Mouse (Mus musculus): ENCODE data around the gene Pdap1.

The Pdap1 gene

GRCm38 (mm10) chr5:145118461-145118860, 21.6 kb downstream of the Pdap1 start:
- 83% methylated on average over 5 of the region's 5 CpGs for WGBS

DNA sequence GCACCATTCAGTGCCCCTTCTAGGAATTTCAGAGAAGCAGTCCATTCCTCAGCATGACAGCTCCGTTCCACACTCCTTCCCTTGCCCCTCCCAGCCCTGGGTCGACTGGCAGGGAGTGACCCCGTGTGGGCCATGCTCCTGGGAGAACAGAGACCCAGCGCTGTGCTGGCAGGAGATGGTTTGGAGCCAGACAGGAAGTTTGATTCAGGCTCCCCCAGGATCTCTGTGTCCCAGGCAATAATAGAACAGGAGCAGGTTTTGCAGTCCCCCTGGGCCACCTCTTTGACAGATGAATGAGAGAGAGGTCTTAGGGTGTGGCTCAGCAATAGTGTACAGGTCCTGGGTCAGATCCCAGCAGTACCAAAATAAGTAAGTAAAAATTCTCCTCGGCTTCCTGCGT, 22.0 kb downstream of the Pdap1 start:
- 49% methylated on average over 6 of the region's 6 CpGs for WGBS

DNA sequence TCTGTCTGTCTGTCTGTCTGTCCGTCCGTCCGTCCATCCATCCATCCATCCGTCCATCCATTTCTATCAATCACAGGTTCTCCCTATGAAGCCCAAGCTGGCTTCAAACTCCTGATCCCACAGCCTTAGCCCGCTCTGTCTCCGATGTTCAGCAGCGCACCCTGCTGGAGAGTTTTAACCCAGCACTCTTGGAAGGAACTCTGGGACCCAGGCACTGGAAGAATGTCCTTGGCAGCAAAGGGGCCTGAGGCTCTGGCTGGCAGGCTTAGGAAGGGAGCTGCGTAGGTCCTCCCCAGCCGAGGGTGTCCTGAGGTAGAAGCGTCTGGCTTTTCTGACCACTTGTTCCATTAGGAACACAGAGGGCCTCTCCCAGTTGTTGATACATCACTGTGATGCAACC, 23.1 kb downstream of the Pdap1 start:
- WGBS: 37% methylated on average over 10 of the region's 10 CpGs

- 25% methylated on average over 4 of the region's 4 CpGs for WGBS
Measured at GRCm38 (mm10) chr5:145116316-145116715, 23.7 kb downstream of the Pdap1 start.

DNA sequence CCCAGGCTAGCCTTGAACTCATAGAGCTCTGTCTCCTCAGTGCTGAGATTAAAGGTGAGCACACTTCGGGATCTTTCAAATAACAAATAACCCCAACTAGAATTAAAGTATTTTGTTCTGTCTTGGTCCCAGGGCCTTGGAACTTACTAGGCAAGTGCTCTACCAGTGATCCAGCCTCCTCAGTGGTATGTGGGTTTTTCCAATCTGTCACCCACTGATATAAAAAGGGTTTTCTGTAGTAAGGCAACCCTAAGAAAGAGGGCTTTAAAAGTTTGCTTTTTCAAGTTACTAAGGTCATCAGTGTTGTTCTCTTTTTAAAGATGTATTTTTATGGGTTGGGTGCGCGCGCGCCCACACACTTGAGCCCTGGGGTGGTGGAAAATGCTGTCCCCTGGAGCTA, 24.3 kb downstream of the Pdap1 start:
- 79% methylated on average over 5 of the region's 5 CpGs for WGBS

GRCm38 (mm10) chr5:145114606-145115473, 25.2 kb downstream of the Pdap1 start:
- WGBS: 9% methylated on average over 38 of the region's 40 CpGs

- under 1% methylated on average over 53 of the region's 53 CpGs for WGBS
Measured at GRCm38 (mm10) chr5:145114071-145114605, 25.9 kb downstream of the Pdap1 start, which contains the start of gene Arpc1b. Gene Arpc1b (plus strand): TSS chr5:145114215.

DNA sequence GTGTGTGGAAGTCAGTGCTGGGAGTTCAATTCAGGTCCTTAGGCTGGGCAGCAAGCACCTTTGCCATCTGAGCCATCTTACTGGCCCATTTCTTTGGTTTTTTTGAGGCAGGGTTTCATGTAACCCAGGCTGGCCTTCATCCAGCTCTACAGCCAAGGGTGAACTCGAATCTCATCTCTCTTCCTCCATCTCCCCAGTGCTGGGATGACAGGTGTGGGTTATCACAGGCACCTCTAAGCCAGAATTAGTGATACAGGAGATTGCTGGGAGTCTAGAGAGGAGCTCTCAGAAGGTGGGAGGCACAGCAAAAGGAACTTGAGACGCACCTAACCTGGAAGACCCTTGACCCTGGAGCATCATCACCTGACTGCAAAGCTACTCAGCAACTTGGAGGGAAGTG, 26.6 kb downstream of the Pdap1 start:
- WGBS: 52% methylated on average over 2 of the region's 2 CpGs

DNA sequence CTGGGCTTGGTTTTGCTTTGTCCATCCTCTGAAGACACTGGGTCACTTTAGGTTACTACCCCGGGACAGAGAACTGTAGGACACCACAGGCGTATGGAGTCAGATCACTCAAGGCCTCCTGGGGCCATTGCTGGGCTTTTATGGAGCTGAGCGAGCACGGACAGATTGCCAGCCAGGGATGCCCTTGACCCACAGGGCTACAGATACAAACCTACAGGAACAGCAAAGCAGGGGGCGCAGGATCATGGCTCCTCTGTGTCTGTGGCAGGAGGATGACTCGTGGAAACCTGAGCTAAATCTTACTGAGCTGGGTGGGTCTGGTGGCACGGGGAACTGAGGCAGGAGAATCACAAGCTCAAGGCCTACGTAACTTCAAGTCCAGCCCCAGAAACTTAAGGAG, 27.5 kb downstream of the Pdap1 start:
- 88% methylated on average over 8 of the region's 8 CpGs for WGBS

DNA sequence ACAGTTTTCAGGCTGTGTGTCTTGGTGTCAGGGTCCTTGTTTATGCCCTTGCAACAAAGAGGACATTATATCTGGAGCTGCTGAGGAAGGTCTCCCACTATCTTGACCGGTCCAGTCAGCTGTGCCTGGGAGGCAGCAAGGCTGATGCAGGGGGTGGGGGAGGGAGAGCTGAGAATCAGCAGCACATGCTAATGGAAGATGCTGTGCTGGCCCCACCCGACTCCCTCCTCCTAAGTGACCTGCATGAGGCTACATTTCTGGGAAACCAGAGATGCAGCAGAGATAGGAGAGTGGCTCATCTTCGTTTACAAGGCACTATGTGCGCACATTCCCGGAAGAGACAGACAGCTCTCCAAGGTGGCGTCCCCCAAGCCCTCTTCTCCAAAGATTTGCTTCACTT, 29.6 kb downstream of the Pdap1 start:
- WGBS: 84% methylated on average over 6 of the region's 6 CpGs

GRCm38 (mm10) chr5:145105694-145106275, 34.3 kb downstream of the Pdap1 start:
- WGBS: 64% methylated on average over 9 of the region's 9 CpGs

DNA sequence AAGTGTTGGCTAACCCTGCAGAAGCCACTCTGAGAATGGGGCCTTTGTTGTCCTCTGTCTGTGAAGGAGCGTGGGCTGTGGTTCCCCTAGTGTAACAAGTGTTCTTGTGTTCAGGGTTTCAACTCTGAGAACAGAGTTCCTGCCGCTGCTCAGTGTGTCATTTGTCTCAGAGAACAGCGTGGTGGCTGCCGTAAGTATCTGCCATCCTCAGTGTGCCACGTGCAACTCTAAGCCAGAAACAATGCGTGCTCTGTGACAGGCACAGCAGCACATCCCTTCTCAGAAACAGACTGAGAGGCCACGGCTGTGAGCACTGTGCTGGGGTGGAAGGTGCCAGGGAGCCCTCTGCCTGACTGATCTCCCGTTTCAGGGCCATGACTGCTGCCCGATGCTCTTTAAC, 35.7 kb downstream of the Pdap1 start:
- WGBS: 59% methylated on average over 9 of the region's 9 CpGs

GRCm38 (mm10) chr5:145102706-145103105, 37.3 kb downstream of the Pdap1 start:
- 45% methylated on average over 4 of the region's 4 CpGs for WGBS

DNA sequence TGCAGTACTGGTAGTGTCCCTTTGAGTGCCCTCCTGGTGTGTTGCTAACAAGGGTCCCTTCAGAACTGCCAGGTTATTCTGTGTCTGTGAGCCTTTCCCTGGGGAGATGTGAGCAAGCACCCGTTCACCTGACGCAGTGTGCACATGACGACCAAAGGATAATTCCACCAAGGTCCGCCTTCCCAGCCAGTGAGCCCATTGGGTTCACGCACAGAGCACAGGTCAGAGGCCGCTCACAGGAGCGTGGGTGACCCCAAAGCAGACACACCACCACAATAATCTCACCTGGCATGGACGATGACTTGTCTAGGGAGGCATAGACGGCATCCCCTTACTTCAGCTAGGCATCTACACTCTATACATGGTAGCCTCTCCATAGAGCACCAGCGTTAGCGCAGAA, 38.6 kb downstream of the Pdap1 start:
- 98% methylated on average over 11 of the region's 11 CpGs for WGBS

DNA sequence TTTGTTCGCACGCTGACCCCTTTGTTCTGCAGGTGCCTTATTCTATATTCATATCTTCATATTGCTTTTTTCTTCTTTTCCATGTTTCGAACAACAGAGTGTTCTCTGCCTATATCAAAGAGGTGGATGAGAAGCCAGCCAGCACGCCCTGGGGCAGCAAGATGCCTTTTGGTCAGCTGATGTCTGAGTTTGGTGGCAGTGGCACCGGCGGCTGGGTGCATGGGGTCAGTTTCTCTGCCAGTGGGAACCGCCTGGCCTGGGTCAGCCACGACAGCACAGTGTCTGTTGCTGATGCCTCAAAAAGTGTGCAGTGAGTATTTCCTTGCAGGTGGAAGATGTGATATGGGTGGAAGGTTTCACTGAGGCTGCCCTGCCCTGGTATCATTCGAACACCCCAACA, 39.1 kb downstream of the Pdap1 start:
- WGBS: 97% methylated on average over 9 of the region's 9 CpGs

DNA sequence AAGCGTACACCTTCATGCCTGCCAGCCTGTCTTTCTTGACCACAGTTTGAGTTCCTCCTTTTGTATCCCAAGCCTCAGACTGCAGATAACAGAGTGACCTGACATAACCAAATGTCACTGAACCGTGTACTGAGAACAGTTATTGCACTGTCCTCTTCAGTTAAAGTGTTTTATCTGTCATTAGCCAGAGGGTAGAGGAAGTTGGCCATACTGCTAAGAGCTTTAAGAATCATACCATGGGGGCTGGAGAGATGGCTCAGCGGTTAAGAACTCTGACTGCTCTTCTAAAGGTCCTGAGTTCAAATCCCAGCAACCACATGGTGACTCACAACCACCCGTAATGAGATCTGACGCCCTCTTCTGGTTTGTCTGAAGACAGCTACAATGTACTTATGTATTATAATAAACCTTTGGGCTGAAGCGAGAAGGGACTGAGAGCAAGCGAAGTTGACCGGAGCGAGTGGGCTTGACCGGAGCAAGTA, 41.7 kb downstream of the Pdap1 start:
- WGBS: 90% methylated on average over 10 of the region's 10 CpGs

DNA sequence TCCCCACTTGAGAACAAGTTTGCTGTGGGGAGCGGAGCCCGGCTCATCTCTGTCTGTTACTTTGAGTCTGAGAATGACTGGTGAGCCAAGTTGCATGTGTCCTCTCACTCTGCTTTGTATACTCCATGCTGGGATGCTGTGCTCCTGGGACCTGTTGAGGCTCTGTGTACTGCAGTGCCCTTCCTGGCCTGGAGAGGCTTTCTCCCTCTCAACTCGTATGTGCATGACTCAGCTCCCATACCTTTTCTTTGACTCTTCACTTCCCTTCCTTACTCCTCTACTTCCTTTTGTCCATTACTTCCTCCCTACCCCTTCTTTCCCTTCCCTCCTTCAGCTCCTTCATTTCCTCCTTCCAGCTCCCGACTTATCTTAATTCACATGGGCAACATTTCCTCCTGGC, 43.8 kb downstream of the Pdap1 start:
- WGBS: 84% methylated on average over 4 of the region's 4 CpGs

- WGBS: 82% methylated on average over 3 of the region's 3 CpGs
Measured at GRCm38 (mm10) chr5:145089878-145090277, 50.2 kb downstream of the Pdap1 start.

DNA sequence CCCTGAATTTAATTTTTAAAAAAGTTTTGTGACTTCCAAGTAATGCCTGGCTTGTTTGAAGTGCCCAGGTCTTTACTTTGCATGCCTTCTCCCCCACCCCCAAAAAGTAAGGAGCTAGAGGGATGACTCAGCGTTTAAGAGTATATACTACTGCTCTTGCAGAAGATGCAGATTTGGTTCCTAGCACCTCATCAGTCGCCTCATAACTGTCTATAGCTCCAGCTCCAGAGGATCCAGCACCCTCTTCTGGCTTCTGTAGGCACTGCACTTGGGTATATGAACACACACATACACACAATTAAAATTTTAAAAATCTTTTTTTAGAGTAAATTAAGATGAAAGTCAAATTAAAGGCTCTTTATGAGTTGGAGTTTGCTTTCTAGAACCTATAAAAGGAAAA, 51.9 kb downstream of the Pdap1 start:
- 99% methylated on average over 2 of the region's 2 CpGs for WGBS

- WGBS: 57% methylated on average over 2 of the region's 2 CpGs
Measured at GRCm38 (mm10) chr5:145084822-145085221, 55.2 kb downstream of the Pdap1 start.

GRCm38 (mm10) chr5:145083632-145084451, 56.2 kb downstream of the Pdap1 start, which contains the start of the genes Arpc1a and Kpna7:
Gene Arpc1a (plus strand): TSS chr5:145083830.
Gene Kpna7 (minus strand): TSS chr5:145084030.
- under 1% methylated on average over 54 of the region's 54 CpGs for WGBS

DNA sequence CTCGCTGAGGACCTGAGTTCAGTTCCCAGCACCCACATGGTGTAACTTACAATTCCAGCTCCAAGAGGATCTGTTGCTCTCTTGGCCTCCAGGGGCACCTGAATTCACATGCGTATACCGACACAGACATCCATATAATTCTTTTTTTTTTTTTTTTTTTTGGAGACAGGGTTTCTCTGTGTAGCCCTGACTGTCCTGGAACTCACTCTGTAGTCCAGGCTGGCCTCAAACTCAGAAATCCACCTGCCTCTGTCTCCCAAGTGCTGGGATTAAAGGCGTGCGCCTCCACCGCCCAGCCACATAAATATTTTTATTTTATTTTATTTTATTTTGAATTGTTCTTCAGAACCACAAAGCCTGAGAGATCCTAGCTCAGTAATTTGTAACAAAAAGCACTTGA, 56.8 kb downstream of the Pdap1 start:
- WGBS: 53% methylated on average over 6 of the region's 6 CpGs

Measured in cerebral cortex, adult 2 months (tissue).